Mouse (Mus musculus): ENCODE measurements around the gene Nicn1. TPM values are rescaled to one million over a fixed set of nuclear protein-coding genes. Genes with fewer than 3 reads are reported as not detected.

Gene Nicn1
- polyA plus RNA-seq, 1 experiment from 2014 or later: 7.7 TPM

DNA sequence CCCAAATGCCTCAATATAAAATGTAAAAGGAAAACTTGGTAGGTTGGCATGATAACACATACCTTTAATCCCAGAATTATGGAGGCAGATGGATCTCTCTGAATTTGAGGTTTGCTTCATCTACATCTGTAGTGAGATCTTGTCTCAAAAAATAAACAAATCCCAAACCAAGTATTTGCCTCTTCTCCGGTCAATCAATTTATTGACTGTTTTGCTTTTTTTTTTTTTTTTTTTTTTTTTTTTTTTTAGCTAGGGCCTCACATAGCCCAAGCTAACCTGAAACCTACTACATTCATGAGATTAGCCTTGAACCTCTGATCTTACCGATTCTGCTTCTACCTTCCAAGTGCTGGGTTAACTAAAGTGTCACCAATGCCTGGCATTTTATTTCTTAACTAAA is 882 bp upstream of the Nicn1 start:
- H3K9ac ChIP-seq (replicated peaks): no peak overlapping the region; the same call in 1 of the 2 replicates
- ATAC-seq (no peak), DNase-seq (no peak)
- peaks cover 9% of the 10 kb centered on the region for H3K4me1 ChIP-seq (ENCODE audit: insufficient read depth)
- WGBS (ENCODE audit: insufficient replicate concordance): 50% methylated on average over 2 of the region's 2 CpGs
- peak overlapping the region; percentile 60; the same call in 1 of the 2 replicates for H3K4me3 ChIP-seq (ENCODE audit: low read depth, low read length)
- no peak for TF ChIP-seq CTCF (IDR thresholded peaks at IDR 0.05; ENCODE audit: low read depth)
- no peak for TF ChIP-seq EP300 (IDR thresholded peaks at IDR 0.05; ENCODE audit: low read depth)
- H3K9me3 ChIP-seq (ENCODE audit: low read length): no peaks in the 10 kb centered on the region
- no peaks in the 10 kb centered on the region for H3K36me3 ChIP-seq (replicated peaks; ENCODE audit: insufficient read depth, low read length)
- H3K27me3 ChIP-seq (ENCODE audit: insufficient read depth, low read length): no peaks in the 10 kb centered on the region
- H3K27ac ChIP-seq (ENCODE audit: low read depth): peak overlapping the region; percentile 75; the same call in 1 of the 2 replicates
- peak overlapping the region; percentile 79; the same call in 1 of the 2 replicates for H3K4me2 ChIP-seq (ENCODE audit: low read depth, low read length)

- WGBS (ENCODE audit: insufficient replicate concordance): 46% methylated on average over 6 of the region's 6 CpGs
- ATAC-seq: peak; percentile 52
Observed at GRCm38 (mm10) chr9:108290773-108291172, 544 bp downstream of the Nicn1 start.

GRCm38 (mm10) chr9:108296453-108297355 is 6.5 kb downstream of the Nicn1 start, which contains the start of gene Amt:
Amt (plus strand) TSS chr9:108296853.
- DNase-seq (peak; percentile 33), ATAC-seq (peak; percentile 79)
- H3K4me3 ChIP-seq (ENCODE audit: low read depth, low read length): peak within 1 kb of the TSS; percentile 11
- H3K9ac ChIP-seq (replicated peaks): peak within 1 kb of the TSS; percentile 48
- TF ChIP-seq EP300 (IDR thresholded peaks at IDR 0.05; ENCODE audit: low read depth) (no peak), CTCF (IDR thresholded peaks at IDR 0.05; ENCODE audit: low read depth) (no peak)
- peak within 1 kb of the TSS; percentile 52 for H3K4me2 ChIP-seq (ENCODE audit: low read depth, low read length)
- no peaks in the 10 kb centered on the region for H3K27me3 ChIP-seq (ENCODE audit: insufficient read depth, low read length)
- 50% methylated on average over 18 of the region's 18 CpGs for WGBS (ENCODE audit: insufficient replicate concordance)
- no peaks in the 10 kb centered on the region for H3K4me1 ChIP-seq (ENCODE audit: insufficient read depth)
- H3K9me3 ChIP-seq (ENCODE audit: low read length): no peaks in the 10 kb centered on the region
- H3K27ac ChIP-seq (ENCODE audit: low read depth): peak within 1 kb of the TSS; percentile 81
- H3K36me3 ChIP-seq (replicated peaks; ENCODE audit: insufficient read depth, low read length): peaks cover 3% of the 10 kb centered on the region; the same call in 1 of the 2 replicates

More at GRCm38 (mm10) chr9:108290773-108291172, 544 bp downstream of the Nicn1 start:
- Histone ChIP-seq H3K9ac (replicated peaks) (0 out of 2 replicates have a peak overlapping the region, but pooled peaks have one; percentile 26), H3K4me2 (ENCODE audit: low read depth, low read length) (peak overlapping the region; percentile 79), H3K27ac (ENCODE audit: low read depth) (peak overlapping the region; percentile 56), H3K4me1 (ENCODE audit: insufficient read depth) (peaks cover 9% of the 10 kb centered on the region), H3K9me3 (ENCODE audit: low read length) (no peaks in the 10 kb centered on the region), H3K36me3 (replicated peaks; ENCODE audit: insufficient read depth, low read length) (no peaks in the 10 kb centered on the region), H3K4me3 (ENCODE audit: low read depth, low read length) (peak overlapping the region; percentile 60), H3K27me3 (ENCODE audit: insufficient read depth, low read length) (no peaks in the 10 kb centered on the region)
- no peak for DNase-seq
- no peak for TF ChIP-seq CTCF (IDR thresholded peaks at IDR 0.05; ENCODE audit: low read depth)
- TF ChIP-seq EP300 (IDR thresholded peaks at IDR 0.05; ENCODE audit: low read depth): no peak

- DNase-seq (no peak), ATAC-seq (no peak)
- H3K4me1 ChIP-seq (ENCODE audit: insufficient read depth): peaks cover 19% of the 10 kb centered on the region
- no peaks in the 10 kb centered on the region for H3K27me3 ChIP-seq (ENCODE audit: insufficient read depth, low read length)
- H3K9me3 ChIP-seq (ENCODE audit: low read length): no peaks in the 10 kb centered on the region
- H3K4me3 ChIP-seq (ENCODE audit: low read depth, low read length): no peak overlapping the region
- peaks cover 18% of the 10 kb centered on the region for H3K36me3 ChIP-seq (replicated peaks; ENCODE audit: insufficient read depth, low read length)
- 68% methylated on average over 3 of the region's 3 CpGs for WGBS (ENCODE audit: insufficient replicate concordance)
- TF ChIP-seq CTCF (IDR thresholded peaks at IDR 0.05; ENCODE audit: low read depth): no peak
- peak overlapping the region; percentile 60 for H3K27ac ChIP-seq (ENCODE audit: low read depth)
- no peak overlapping the region for H3K4me2 ChIP-seq (ENCODE audit: low read depth, low read length)
- no peak overlapping the region for H3K9ac ChIP-seq (replicated peaks)
Observed at GRCm38 (mm10) chr9:108301853-108302252, 11.6 kb downstream of the Nicn1 start.

DNA sequence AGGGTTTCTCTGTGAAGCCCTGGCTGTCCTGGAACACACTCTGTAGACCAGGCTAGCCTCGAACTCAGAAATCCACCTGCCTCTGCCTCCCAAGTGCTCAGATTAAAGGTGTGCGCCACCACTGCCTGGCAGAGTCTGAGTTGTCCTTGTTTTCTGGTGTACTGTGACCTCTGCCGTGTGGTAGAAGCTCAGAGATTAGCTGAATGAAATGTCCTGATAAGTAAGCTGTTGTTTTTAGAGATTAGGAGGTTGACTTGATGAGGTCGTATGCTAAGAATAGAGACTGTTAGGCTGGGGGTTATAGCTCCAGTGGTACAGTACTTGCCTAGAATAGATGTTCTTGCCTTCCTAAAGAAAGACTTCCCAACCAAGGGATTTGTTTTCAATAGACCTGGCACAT is 14.5 kb downstream of the Nicn1 start:
- peak overlapping the region; percentile 83 for H3K9ac ChIP-seq (replicated peaks)
- WGBS (ENCODE audit: insufficient replicate concordance): 49% methylated on average over 4 of the region's 4 CpGs
- H3K27me3 ChIP-seq (ENCODE audit: insufficient read depth, low read length): no peaks in the 10 kb centered on the region
- peak overlapping the region; percentile 98 for H3K4me3 ChIP-seq (ENCODE audit: low read depth, low read length)
- H3K9me3 ChIP-seq (ENCODE audit: low read length): no peaks in the 10 kb centered on the region
- peak overlapping the region; percentile 81 for H3K4me2 ChIP-seq (ENCODE audit: low read depth, low read length)
- DNase-seq (no peak), ATAC-seq (no peak)
- H3K27ac ChIP-seq (ENCODE audit: low read depth): peak overlapping the region; percentile 11; the same call in 1 of the 2 replicates
- H3K36me3 ChIP-seq (replicated peaks; ENCODE audit: insufficient read depth, low read length): peaks cover 20% of the 10 kb centered on the region
- H3K4me1 ChIP-seq (ENCODE audit: insufficient read depth): peaks cover 35% of the 10 kb centered on the region
- no peak for TF ChIP-seq CTCF (IDR thresholded peaks at IDR 0.05; ENCODE audit: low read depth)

DNA sequence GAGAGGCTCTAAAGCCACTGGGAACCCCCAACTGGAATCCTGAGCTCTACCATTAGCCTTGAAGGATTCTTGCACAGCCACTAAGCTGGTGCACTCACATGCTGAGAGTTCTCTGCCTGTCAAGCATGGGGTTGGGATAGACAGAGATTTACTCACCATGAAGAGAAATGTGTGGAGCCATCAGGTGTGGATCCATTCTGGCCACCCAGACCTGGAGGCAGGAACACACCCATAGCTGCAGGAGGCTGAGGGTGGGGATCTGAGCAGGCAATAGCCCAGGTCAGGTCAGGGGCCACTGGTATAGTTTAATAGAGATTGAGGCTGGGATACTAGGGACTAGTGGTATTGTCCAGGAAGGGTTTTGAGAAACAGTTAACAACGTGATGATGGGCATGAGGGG is 14.9 kb downstream of the Nicn1 start:
- DNase-seq (no peak), ATAC-seq (no peak)
- WGBS (ENCODE audit: insufficient replicate concordance): 0% methylated on average over 1 of the region's 1 CpGs

More for the DNA sequence above, 14.9 kb downstream of the Nicn1 start:
- Histone ChIP-seq H3K4me2 (ENCODE audit: low read depth, low read length) (peak overlapping the region; percentile 81), H3K36me3 (replicated peaks; ENCODE audit: insufficient read depth, low read length) (peaks cover 20% of the 10 kb centered on the region), H3K27me3 (ENCODE audit: insufficient read depth, low read length) (no peaks in the 10 kb centered on the region), H3K27ac (ENCODE audit: low read depth) (peak overlapping the region; percentile 100), H3K4me3 (ENCODE audit: low read depth, low read length) (peak overlapping the region; percentile 98), H3K9me3 (ENCODE audit: low read length) (no peaks in the 10 kb centered on the region), H3K4me1 (ENCODE audit: insufficient read depth) (peaks cover 40% of the 10 kb centered on the region), H3K9ac (replicated peaks) (peak overlapping the region; percentile 83)
- TF ChIP-seq CTCF (IDR thresholded peaks at IDR 0.05; ENCODE audit: low read depth) (no peak), EP300 (IDR thresholded peaks at IDR 0.05; ENCODE audit: low read depth) (no peak)
